Mouse (Mus musculus) cerebellum, adult 2 months (tissue): Measurements from ENCODE around the gene Rab33a.

Source experiments
- CTCF ChIP-seq: fragments of 200-500 bp; IDR thresholded peaks from 2 replicates; pipeline ENCODE4 v1.5.1; 2011; ENCODE audit warnings: low read depth, mild to moderate bottlenecking, control low read depth, low read length, moderate library complexity, borderline replicate concordance; ENCODE audit not compliant: insufficient read depth
- POLR2A ChIP-seq: fragments of 200-500 bp; IDR thresholded peaks from 2 replicates; pipeline ENCODE4 v1.6.1; 2011; ENCODE audit warnings: low read length, control low read depth, borderline replicate concordance; ENCODE audit not compliant: insufficient read depth

- TF ChIP-seq CTCF (no peak), POLR2A (no peak)
Observed at GRCm38 (mm10) chrX:48481687-48482086, 37.4 kb upstream of the Rab33a start.
